Mouse (Mus musculus): ENCODE results near the gene Arhgap28.

Gene Arhgap28

DNA sequence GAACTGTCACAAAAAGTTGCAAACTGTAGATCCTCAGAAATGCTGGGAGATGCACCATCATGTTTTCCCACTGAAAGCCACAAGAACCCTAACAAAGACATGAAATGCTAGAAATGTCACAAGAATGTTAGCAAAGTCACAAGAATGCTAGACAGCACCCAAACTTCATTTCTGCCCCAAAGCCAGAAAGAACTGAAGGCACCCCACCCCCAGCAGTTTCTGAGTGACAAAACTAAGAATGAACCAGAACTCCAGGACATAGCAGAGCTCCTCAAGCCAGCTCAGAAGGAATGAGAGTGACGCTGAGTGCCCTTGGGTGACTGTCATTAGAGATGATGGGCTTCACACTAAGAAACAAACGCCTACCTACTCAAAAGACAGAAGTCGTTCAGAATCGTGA is 68.4 kb downstream of the Arhgap28 start:
- no peak for DNase-seq (ENCODE audit: extremely low spot score)

DNA sequence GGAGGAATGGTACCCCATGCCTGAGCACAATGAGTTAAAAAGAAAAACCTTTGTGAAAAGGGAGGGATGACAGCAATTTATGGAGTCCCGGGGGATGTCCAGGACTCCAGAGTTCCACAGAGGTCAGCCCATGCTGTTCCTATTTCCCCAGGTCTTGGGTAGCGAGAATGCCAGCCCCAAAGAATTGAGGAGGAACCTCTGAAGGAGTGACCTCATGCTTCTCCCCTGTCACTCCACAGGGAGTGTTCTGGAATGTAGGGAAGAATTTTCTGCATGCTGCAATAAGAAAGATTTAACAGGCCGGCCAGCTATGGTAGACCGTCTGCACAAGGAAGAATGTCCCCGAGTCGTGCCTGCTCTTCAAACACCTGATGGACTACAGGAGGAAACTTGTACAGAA is 72.5 kb downstream of the Arhgap28 start:
- DNase-seq (ENCODE audit: extremely low spot score) = no peak

DNA sequence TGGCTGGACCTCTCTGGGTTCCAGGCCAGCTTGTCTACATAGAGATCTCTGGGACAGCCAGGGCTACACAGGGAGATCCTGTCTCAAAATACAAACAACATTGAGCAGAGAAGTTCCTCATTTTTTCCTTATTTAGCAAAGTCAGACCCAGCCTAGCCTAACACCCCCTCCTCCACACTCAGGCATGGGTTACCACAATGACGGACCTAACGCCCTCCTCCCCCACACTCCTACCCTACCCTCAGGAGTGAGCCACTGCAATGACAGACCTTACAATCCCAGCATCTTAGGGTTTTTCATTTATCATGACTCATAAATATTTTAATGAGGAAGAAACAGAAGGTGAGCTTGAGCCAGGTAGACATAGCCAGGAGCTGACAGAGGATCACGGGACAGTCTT is 73.0 kb downstream of the Arhgap28 start:
- no peak for DNase-seq (ENCODE audit: extremely low spot score)

DNA sequence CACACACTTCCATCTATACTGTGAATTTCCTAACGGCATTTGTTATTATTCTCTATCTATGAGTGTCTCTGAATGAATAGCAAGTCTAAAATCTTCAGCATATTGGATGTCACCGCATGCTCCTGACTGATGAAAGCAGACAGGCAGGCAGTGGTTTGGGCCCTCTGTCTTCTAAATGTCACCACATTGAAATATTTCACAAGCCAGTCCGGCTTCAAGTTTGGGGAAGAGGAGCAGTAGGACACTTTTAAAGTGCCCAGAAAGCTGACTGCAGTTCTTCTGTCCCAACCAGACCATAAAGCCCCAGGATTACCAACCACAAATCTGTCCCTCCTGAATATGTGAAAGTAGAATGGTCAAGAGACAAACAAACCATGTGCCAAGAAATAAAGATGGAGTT is 73.5 kb downstream of the Arhgap28 start:
- DNase-seq (ENCODE audit: extremely low spot score) = no peak

DNA sequence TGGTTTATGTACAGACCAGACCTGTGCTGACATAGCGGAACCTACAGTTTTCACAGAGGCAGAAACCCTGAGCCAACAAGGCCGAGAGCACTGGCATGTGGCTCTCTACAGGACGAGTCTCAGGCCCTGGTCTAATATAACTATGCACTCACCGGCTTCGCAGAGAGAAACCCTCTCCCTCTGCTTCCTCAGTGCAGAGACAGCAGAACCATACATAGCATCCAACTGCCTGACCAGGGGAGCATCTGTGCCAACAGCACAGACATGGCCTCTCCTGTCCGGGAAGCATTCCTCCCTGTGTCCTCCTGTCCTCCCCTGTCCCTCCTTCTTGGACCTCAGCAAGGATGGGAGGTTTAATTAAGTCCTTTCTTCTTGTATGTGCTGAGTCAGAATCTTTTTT is 75.6 kb downstream of the Arhgap28 start:
- DNase-seq (ENCODE audit: extremely low spot score) = no peak

DNA sequence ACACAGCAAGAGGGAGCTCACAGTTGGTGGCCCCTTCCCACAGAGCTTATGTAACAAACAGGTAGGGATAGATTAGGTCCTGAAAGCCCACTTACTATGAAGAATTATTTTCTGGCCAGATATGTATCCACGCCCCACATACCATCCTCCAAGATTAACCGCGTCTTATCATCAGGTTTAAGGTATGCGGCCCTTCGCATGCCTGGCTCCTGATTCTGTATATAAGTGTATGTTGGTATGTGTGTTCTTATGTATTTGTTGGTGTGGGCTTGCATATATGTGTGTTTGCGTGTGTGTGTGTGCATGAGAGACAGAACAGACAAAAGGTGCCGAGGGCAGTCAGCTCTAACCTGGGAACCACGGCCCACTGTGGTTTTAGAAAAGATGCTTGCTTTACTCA is 76.1 kb downstream of the Arhgap28 start:
- DNase-seq (ENCODE audit: extremely low spot score) = no peak

DNA sequence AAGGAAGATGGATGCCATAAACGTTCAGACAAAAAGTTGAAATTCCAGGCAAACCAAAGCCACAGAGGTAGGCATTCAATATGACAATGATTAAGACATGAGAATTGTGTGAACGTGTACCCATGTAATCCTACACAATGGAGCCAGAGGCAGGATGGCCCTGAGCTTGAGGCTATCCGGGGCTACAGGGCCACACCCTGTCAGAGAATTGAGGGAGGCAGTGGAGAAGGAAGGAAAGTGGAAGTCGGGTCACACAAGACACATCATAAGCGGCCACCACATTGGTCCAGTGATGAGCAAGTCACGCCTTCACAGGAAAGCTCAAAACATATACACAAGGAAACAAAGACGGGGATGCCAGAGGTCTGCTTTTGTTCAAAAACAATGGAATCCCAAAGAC is 84.0 kb downstream of the Arhgap28 start:
- DNase-seq (ENCODE audit: extremely low spot score) = no peak

DNA sequence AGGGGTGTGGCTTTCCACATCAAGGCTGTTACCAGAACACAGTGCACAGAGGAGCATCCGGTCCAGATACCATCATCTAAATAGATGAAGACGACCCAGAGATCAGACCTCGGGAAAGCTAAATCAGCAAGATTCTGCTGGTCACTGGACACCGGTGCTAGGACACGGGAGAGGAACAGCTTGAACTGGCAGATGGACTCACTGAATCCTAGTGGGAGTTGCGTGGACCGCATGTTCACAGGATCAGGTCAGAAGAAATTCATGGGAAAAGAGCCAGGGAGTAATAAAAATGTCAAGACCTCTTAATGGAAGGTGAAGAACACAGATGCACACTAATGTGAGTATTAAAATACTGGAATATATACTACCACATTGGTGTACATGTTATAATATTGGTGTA is 85.7 kb downstream of the Arhgap28 start:
- DNase-seq (ENCODE audit: extremely low spot score) = no peak

DNA sequence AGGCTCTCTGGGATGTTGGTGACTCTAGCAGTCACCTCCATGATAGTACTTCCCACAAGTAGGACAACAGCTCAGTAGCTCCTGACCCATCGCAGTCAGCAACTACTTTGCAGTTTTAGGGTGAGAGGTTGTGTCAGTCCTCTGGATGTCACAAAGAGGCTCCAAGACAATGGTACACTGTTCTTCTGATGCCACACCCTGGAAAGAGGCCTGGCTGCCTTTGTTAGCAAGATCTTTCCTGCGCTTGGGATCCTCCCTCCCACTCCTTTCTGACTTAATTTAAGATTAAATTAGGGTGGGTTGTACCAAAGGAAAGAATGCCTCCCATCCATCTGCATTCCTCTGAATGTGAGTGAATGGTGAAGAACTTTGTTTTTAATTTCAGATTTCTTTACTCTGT is 87.0 kb downstream of the Arhgap28 start:
- DNase-seq (ENCODE audit: extremely low spot score) = no peak

DNA sequence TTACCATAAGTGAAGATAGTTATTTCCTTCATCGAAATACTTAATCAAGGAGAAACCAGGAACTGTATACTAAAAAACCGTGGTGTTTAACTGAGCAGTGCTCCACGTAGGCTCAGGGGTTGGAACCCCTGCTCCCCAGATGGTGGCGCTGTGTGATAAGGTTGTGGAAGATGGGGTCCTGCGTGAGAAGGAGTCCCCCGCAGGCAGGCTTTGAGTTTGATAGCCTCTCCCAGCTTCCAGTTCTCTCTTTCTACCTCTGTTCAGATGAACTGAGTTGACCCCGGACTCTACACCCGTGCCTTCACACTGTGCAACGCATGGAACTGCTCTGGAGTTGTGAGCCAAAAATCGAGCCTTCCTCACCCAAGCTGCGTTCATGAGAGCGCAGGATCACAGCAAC is 91.3 kb downstream of the Arhgap28 start:
- DNase-seq (ENCODE audit: extremely low spot score) = peak; percentile 64

DNA sequence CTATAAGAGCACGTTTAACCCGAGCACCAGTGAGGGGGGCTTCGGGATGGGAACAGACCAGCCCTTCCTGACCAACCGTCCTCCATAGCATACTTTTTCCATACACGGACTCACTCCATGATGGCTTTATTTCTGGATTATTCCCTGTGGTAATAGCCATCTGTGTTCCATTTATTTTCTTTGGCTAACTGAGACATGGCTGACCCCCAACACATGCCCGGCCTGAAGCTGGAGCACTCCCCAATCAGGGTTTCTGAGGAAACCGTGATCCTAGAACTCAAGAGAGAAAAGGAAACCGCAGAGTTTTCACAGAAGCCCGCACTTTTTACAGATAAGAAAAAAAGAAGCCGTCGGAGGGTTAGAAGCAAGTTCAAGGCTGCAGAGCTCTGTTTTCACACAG is 91.9 kb downstream of the Arhgap28 start:
- no peak for DNase-seq (ENCODE audit: extremely low spot score)

DNA sequence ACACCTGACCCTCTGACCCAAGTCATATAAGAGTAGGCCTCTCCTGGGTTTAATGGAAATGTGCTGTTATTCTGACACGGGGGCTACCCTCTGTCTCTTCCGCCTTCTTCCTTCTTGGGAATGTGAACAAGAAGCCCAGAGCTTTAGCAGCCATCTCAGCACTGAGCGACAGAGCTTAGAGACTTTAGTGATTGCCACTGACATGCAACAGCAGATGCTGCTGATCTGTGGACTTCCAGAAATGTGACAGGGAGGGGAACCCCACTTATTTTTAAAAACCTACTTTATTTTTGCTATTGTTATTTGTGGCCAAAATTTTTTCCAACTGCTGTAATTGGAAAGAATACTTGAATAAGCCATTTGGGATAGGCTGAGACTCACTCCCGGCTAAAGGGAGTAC is 95.4 kb downstream of the Arhgap28 start:
- DNase-seq (ENCODE audit: extremely low spot score) = no peak

DNA sequence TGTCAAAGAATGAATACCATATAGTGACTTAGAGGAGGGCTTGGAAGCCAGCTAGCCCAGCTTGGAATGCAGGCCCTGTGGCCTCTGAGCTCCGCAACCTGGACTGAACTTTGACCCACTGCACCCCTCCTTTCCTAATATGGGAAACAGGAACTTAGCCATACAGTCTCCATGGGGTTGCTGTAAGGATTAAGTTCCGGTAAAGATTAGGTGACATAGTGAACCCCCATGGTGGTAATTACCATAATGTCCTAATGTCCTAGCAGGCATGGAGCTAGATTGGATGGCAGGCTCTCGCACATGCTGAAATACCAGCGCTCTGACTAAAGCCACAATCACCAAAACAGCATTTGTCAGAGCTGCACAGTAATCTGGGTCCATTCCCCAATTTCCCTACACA is 95.8 kb downstream of the Arhgap28 start:
- no peak for DNase-seq (ENCODE audit: extremely low spot score)

DNA sequence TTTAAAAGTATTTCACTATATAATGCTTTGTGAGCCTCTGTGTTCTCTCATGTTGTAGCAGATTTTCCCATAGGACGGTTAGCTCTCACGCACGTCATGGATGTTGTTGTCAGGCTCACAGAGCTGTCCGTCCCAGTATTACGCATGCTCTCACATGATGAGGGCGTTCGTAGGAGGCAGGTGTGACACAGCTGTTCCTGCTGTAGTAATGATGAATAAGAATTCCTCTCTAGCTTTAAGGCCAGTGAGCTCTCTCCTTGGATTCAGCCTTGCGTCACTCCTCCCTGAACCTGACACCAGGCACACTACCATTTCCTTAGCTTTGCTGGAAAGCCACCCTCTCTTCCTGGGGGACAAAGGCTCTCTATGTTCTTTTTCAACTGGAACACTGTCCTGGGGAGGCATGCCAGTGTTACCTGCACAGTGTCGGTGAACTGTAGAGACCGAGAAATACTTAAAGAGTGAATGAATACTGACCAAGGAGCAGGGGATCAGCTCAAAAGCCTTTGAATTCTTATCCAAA is 96.3 kb downstream of the Arhgap28 start:
- no peak for DNase-seq (ENCODE audit: extremely low spot score)

DNA sequence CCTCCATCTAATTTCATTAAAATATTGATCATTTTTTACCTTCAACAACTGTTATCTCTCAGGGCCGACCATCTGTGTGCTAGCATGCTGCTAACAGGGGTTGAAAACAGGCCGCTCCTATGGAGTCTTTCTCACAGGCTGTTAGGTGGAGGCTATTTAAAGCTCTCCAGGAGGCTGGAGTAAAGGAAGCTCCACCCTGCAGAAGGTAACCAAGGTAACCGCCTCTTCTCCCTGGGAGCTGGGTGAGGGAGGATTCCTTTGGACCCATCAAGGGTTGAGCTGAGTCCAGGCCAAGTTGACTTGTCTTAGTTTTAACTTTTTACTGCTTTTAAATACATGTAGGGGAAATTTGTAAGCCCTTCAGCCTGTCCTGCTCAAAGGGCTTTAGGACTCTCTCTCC is 97.7 kb downstream of the Arhgap28 start:
- no peak for DNase-seq (ENCODE audit: extremely low spot score)

DNA sequence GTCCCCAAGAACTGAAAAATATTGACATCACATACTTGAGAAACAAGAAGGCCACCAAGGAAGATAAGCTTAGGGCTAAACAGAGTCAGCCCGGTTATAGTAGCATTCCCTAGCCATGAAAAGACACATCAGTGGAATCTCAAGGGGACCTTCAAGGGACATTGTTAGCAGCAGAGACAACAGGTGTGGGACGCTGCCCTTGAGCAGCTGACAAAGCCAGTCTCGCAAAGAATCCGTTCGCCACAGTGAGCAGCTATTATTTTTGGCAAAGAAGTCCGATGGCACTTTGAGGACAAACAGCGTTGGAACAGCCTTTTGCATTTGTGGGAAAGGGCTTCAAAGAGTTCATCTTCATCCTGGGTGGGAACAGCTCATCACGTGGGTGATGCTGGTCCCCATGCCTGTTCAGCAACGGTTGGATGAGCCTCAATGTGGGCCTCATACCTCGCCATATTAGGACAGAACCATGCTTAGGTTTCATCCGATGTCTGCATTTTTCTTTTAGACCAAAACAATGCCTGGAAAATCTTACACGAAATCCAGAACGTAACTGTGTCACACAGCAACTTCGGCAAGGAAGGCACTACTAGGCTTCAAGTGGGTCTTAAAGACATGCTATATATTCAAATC is 99.5 kb downstream of the Arhgap28 start:
- no peak for DNase-seq (ENCODE audit: extremely low spot score)

DNA sequence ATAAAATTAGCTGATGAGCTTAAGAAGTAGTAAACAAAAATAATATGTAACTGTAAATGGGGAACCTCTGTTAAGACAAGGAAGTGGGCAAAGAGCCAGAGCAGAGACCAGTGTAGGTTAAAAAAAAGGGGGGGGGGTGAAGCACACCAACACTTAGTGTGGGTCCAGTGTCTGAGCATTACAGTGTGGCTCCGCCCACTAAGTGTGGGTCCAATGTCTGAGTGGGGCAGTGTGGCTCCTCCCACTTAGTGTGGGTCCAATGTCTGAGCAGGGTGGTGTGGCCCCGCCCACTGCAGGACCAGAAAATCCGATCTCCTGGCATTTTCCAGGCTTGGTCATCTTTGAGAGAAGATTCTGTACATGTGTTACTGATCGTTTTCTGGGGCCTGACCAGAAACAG is 101.1 kb downstream of the Arhgap28 start:
- DNase-seq (ENCODE audit: extremely low spot score) = no peak

DNA sequence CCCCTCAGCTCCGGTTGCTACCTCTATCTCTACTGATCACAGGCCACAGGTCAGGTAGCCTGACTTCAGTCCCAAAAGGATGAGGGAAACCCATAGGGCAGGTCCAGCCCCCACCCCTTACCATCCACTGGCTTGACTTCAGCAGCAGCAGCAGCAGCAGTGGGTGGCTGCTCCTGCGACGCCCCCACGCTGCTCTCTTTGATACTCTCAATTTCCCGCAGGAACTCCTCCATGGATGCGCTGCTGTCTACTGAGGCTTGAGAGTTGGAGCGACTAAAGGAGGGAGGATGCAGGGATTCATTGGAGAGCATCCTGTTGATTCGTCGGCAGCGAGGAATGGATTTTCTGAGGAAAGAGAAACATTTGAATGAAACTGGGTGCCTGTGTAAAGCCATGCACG is 102.8 kb downstream of the Arhgap28 start:
- DNase-seq (ENCODE audit: extremely low spot score) = no peak

DNA sequence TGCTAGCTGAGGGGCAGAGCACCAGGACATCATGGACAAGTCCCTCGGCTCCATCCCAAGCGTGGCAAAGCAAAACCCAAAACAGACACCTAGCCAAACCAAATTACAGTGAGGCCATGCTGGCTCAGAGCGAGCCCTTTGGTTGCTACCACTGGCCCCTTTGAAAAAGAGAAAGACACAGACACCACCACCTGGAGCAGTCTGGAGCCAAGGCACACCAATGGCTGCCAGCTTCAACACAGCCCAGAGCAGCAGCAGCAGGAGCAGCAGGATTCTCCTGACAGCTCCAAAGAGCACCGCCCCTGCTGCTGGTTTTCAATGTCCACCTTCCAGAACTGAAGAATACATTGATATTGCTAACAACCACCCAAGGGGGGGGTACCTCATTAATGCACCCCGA is 104.5 kb downstream of the Arhgap28 start:
- no peak for DNase-seq (ENCODE audit: extremely low spot score)

DNA sequence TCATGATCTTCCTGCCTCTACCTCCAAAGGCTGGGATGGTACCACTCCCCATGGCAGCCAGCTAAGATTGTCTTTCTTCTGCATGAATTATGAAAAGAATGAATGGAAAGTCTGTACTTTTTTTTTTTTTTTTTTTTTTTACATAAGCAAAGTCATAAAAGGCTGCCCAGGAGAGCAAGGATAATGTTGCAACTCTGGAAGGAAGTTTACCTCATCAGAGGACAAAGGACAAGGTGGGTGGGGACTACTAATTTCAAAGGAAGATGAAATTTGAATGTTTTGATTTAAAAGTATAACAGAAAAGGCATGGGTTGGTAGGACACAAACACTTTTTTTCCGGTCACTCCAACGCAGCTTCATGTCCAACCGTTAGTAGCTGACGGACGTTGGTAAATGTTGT is 107.5 kb downstream of the Arhgap28 start:
- DNase-seq (ENCODE audit: extremely low spot score) = no peak

DNA sequence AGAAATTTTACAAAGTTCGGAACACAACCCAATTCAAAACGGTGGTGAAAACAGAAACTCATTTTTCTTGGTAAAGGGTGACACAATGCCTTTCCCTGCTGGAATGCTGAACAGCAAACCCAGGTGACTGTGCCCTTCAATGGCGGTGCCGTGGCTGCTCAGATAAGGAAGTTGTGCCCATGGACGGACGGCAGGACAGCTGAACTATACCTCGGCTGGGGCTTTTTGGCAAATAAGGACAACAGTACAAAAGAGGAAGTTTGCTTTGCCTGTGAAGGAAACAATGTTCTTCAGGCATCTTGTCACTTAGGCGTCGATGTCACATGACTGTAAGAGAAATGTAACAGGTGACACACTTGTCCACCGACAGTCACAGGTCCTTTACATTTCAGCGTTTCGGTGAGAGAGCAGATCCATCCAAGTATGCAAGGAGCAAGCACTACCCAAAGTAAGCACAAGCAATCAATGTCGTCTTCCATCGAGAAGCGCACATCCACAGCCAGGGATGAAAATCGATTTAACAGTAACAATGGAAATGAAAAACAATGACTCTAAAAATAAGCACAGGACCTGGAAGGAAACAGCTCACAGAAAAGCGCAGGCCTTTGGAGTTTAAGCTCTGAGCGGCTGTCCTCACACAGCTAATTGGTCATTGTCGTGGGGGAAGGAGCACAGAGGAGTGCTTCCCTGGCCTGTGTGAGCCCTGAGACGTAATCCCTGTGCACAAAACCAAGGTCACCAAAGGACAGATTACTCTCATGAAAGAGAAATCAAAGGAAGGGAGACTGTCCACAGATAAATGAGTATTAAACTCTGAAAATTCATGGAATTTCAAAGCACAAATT is 114.2 kb downstream of the Arhgap28 start:
- DNase-seq (ENCODE audit: extremely low spot score) = no peak

DNA sequence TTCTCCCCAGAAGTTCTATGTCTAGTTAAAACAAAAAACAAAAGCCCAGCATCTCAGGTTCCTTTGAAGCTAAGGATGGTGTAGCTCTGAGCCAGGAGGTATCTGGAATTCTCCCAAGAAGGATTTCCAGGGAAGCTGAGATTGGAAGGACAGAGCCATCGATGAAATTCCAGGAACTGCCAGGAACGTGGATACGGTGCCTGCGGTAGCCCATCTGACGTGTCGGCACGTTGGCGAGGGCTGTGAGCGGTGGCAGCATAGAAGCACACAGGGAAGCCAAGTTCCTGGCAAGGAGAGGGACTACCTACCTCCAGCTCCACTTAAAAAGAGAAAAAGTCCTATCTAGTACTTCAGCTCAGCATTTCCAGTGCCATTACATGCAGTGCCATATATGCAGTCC is 115.8 kb downstream of the Arhgap28 start:
- DNase-seq (ENCODE audit: extremely low spot score) = no peak

DNA sequence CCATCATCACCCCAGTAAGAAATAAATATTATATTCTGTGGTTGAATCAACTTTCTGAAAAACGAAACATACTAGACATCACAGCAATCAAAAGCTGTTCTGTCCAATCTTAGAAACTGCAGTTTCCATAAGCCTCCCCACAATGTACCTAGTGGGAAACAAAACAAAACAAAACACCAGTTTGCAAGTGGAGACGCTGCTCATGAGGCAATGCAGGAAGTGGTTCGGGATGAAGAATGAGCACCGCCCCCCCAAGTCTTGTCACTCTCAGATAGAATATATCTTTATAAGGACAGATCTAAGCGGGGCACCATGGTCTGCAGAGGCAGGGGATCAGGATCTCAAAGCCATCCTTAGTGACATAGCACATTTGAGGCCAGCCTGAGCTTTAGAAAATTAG is 117.6 kb downstream of the Arhgap28 start:
- no peak for DNase-seq (ENCODE audit: extremely low spot score)

All from embryo, embryonic 9.5 days (tissue).